Mouse (Mus musculus) lung, adult 2 months (tissue): ENCODE data around the gene Krt6b.

Experiments used
- CTCF ChIP-seq: fragments of 200-500 bp; IDR thresholded peaks from 2 replicates; pipeline ENCODE4 v1.5.1; 2011; ENCODE audit warnings: mild to moderate bottlenecking, low read length, control low read depth; ENCODE audit not compliant: insufficient read depth
- POLR2A ChIP-seq: fragments of 200-500 bp; IDR thresholded peaks from 2 replicates; pipeline ENCODE4 v1.6.1; 2011; ENCODE audit warnings: low read depth, mild to moderate bottlenecking, control low read depth, low read length, borderline replicate concordance; ENCODE audit errors: extremely low read depth

- no peak for TF ChIP-seq CTCF
- no peak for TF ChIP-seq POLR2A
Measured at GRCm38 (mm10) chr15:101699192-101699591, 19.1 kb upstream of the Krt6b start.
